Mouse (Mus musculus): ENCODE results near the gene Prc1. TPM values are rescaled to one million over a fixed set of nuclear protein-coding genes. Genes with fewer than 3 reads are reported as not detected.

Gene Prc1
- 4.6 and 5.2 TPM in 2 replicates for polyA plus RNA-seq (2012; rRNA removed)

- peak; percentile 70 for DNase-seq (ENCODE audit: low read depth)
Measured at GRCm38 (mm10) chr7:80294062-80294763, at the start of gene Prc1. Prc1 (plus strand) TSS chr7:80294450.

GRCm38 (mm10) chr7:80244851-80245250, 49.4 kb upstream of the Prc1 start:
- no peak for DNase-seq (ENCODE audit: low read depth)

GRCm38 (mm10) chr7:80246148-80246721, 48.0 kb upstream of the Prc1 start, which contains the start of gene Ttll13:
Ttll13 (plus strand) TSS chr7:80246376.
- no peak for DNase-seq (ENCODE audit: low read depth)

- DNase-seq (ENCODE audit: low read depth): no peak
Measured at GRCm38 (mm10) chr7:80246859-80247258, 47.4 kb upstream of the Prc1 start.

- no peak for DNase-seq (ENCODE audit: low read depth)
Measured at GRCm38 (mm10) chr7:80252437-80252836, 41.8 kb upstream of the Prc1 start.

- no peak for DNase-seq (ENCODE audit: low read depth)
Measured at GRCm38 (mm10) chr7:80252886-80253285, 41.4 kb upstream of the Prc1 start.

GRCm38 (mm10) chr7:80255981-80256380, 38.3 kb upstream of the Prc1 start:
- DNase-seq (ENCODE audit: low read depth): no peak

GRCm38 (mm10) chr7:80257706-80258105, 36.5 kb upstream of the Prc1 start:
- no peak for DNase-seq (ENCODE audit: low read depth)

GRCm38 (mm10) chr7:80260625-80261371, 33.5 kb upstream of the Prc1 start, which contains the start of gene Ngrn:
Ngrn (plus strand) TSS chr7:80261215.
- DNase-seq (ENCODE audit: low read depth): no peak

- no peak for DNase-seq (ENCODE audit: low read depth)
Measured at GRCm38 (mm10) chr7:80261372-80261990, 32.8 kb upstream of the Prc1 start.

GRCm38 (mm10) chr7:80264606-80265005, 29.6 kb upstream of the Prc1 start:
- DNase-seq (ENCODE audit: low read depth): no peak

- DNase-seq (ENCODE audit: low read depth): no peak
Measured at GRCm38 (mm10) chr7:80267764-80268163, 26.5 kb upstream of the Prc1 start.

GRCm38 (mm10) chr7:80268897-80269750, 25.1 kb upstream of the Prc1 start, which contains the start of gene Vps33b:
Vps33b (plus strand) TSS chr7:80269649.
- peak; percentile 52 for DNase-seq (ENCODE audit: low read depth)

GRCm38 (mm10) chr7:80269751-80270255, 24.4 kb upstream of the Prc1 start:
- no peak for DNase-seq (ENCODE audit: low read depth)

- no peak for DNase-seq (ENCODE audit: low read depth)
Measured at GRCm38 (mm10) chr7:80273456-80273855, 20.8 kb upstream of the Prc1 start.

GRCm38 (mm10) chr7:80276374-80276773, 17.9 kb upstream of the Prc1 start:
- no peak for DNase-seq (ENCODE audit: low read depth)

- no peak for DNase-seq (ENCODE audit: low read depth)
Measured at GRCm38 (mm10) chr7:80280032-80280431, 14.2 kb upstream of the Prc1 start.

- DNase-seq (ENCODE audit: low read depth): no peak
Measured at GRCm38 (mm10) chr7:80280998-80281397, 13.3 kb upstream of the Prc1 start.

- no peak for DNase-seq (ENCODE audit: low read depth)
Measured at GRCm38 (mm10) chr7:80281646-80282045, 12.6 kb upstream of the Prc1 start.

- DNase-seq (ENCODE audit: low read depth): no peak
Measured at GRCm38 (mm10) chr7:80283226-80283918, 10.9 kb upstream of the Prc1 start.
